Mouse (Mus musculus) layer of hippocampus, adult 2 months (tissue): ENCODE results near the gene Tec. TPM values are rescaled to one million over a fixed set of nuclear protein-coding genes. Genes with fewer than 3 reads are reported as not detected.

Source experiments
- DNase-seq, 2 experiments: peaks; one replicate each; pipeline ENCODE4 v3.0.0; 2022; ENCODE audit warnings: low spot score in 2 of 2
- H3K27ac ChIP-seq: fragments of 200-600 bp; 2 replicates; pipeline ENCODE4 v1.8.1; 2022
- H3K4me3 ChIP-seq: fragments of 200-600 bp; 2 replicates; pipeline ENCODE4 v1.8.1; 2022; ENCODE audit warnings: mild to moderate bottlenecking
- CTCF ChIP-seq: fragments of 200-600 bp; conservative IDR thresholded peaks from 2 replicates; pipeline ENCODE4 v1.8.1; 2022; ENCODE audit warnings: antibody characterized with exemption, mild to moderate bottlenecking, moderate library complexity
- total RNA-seq, 2 experiments: library from RNA; stranded (reverse); gene quantifications; 2 replicates each; pipeline ENCODE4 v1.2.3; 2021

Gene Tec
- total RNA-seq, 2 experiments from 2014 or later: 1.1 to 1.8 TPM

DNA sequence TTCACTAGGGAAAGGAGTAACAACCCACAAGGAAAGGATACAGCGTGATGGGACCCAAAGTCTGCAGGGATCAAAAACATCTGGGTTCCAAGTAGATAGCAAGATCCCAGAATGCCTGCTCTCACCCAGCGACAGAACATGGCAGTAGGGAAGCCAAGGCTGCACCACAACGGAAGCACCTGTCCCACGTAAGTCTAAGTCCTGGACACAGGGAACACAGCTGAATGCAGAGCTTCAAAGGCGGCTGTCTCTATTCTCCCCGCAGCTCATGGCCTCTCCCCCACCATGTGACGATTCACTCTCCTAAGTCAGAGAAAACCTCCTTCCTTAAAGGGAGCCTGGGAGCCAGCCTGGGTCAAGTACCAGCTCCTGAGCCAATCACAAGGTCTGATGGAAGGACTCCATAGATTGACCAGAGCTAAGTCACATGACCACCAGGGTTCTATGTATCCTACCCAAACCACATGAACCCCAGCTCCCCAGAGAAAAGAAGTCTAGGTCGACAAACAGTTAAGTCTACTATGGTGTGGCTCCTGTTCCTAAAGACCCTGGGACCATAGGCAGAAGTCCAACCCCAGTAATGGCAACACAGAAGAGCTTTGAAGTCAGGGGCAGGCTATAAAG, 11.9 kb downstream of the Tec start:
- DNase-seq: no peak
- no peak overlapping the region for H3K27ac ChIP-seq
- H3K4me3 ChIP-seq: no peak overlapping the region
- no peak for TF ChIP-seq CTCF

DNA sequence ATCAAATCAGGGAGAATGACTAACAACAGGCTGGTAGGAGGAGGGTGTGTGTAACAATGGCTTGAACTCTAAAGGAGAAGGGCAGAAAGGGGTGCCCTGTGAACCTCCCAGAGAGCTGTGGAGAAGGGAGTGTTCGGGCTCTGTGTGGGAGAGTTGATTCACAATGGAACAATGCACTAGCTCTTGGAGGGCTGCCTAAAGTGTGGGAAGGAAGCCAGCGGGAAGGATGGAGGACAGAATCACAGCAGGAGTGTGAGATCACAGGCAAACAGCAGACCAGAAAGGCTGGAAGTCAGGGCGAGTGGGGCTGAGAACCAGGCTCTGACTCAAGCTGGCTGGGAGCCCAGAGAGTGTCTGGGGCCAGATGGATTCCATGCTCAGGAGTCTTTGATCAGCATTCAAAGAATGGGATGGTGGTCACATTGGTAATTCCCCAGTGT, 12.6 kb downstream of the Tec start:
- no peak for TF ChIP-seq CTCF
- DNase-seq: peak; percentile 87
- no peak overlapping the region for H3K27ac ChIP-seq
- H3K4me3 ChIP-seq: no peak overlapping the region

DNA sequence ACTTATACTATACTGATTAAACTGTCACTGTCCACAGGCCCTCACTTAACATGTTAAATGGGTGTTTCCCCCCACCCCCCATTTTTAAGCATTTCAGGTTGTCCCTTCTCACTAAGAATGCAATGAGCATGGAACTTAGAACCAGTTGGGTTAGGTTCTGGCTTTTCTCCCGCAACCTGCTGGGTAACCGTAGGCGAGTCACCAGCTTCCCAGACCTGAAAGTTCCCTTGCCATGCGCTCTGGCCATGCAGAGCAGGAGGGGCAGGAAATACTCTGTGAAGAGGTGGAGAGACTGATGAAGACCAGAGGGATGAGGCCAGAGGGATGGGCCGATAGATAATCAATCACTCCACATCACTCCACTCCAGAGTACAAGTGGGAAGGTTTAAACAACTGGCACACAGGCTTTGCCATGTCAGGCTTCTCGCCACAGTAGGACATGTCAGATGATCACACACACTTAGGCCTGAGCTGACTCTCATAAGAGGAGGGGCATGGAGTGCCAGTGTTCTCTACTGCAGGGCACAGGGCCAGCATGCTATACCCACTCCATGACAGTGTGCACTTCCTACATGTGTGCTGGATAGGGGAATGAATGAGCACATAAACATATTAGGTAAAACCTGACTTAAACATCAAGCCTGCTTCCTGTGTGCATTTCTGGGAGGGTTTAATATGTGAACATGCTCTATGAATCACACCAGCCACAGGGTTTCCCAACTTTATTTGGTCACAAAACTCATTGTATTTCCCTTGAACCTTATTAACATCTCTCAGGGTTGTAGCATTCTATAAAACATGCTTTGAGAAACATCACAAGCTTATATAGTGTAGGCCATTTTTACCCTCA, 13.9 kb downstream of the Tec start:
- DNase-seq: no peak
- Histone ChIP-seq H3K27ac (no peak overlapping the region), H3K4me3 (no peak overlapping the region)
- TF ChIP-seq CTCF: no peak

DNA sequence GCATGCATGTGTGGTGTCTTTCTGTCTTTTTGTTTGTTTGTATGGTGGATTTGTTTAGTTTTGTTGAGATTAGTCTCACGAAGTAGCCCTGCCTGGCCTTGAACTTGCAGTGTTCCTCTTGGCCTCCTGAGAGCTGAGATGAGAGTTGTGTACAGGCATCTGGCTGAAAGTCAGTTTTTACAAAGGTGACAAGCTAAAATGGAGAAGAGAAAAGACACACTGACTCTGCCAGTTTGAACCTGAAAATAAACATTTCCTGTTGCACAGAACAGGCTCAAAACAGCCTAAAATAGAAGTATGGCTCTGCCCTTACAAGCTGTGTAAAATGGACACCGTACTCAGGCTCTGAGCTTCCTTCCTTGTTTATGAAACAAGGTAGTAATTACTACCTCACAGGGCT, 14.9 kb downstream of the Tec start:
- H3K27ac ChIP-seq: no peak overlapping the region
- DNase-seq: no peak
- no peak overlapping the region for H3K4me3 ChIP-seq
- no peak for TF ChIP-seq CTCF

DNA sequence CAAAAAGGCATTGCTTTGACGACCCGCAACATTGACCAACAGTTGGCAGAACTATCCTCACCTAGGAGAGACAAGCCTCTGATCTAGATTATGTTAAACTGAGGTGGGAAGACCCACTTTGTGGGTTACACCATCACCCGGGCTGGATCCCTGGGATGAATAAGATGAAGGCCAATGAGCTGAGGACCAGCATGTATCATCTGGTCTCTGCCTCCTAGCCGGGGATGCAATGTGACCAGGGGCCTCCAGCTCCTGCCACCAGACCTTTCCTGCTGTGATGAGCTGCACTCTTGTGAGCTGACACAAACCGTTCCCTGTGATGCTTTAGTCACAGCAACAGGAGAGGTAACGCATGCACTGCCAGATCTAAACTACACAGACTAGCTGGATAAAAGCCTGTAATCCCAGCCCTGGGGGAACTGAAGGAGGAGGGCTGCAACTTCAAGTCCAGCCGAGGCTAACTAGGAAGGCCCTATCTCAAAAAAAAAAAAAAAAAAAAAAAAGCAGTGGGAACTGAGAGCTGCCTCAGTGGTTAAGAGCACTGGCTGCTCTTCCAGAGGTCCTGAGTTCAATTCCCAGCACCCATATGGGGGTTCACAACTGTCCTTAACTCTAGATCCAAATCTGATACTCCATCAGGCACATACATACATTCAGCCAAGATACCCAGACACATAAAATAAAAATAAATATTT, 15.8 kb downstream of the Tec start:
- TF ChIP-seq CTCF: no peak
- DNase-seq: no peak
- no peak overlapping the region for H3K4me3 ChIP-seq
- H3K27ac ChIP-seq: no peak overlapping the region

DNA sequence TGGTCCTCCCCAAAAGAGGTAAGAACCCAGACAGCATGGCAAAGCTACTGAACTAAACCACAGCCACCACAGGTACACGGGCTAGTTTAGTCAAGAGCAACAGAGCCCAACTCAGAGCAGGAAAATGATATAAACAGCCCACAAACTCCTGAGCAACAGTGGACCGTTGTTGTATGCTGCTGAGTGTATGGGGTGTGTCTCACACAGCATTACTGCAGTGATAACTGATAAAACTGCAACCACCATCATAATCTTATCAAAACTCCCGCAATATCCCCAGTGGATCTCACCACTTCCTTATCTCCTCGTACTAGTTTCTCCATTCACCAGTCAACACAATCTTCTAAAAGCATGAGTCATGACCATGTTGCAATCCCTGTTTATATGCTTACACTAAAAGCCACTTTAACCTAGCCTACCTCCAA, 16.6 kb downstream of the Tec start:
- H3K4me3 ChIP-seq: no peak overlapping the region
- TF ChIP-seq CTCF: no peak
- no peak overlapping the region for H3K27ac ChIP-seq
- DNase-seq: no peak

DNA sequence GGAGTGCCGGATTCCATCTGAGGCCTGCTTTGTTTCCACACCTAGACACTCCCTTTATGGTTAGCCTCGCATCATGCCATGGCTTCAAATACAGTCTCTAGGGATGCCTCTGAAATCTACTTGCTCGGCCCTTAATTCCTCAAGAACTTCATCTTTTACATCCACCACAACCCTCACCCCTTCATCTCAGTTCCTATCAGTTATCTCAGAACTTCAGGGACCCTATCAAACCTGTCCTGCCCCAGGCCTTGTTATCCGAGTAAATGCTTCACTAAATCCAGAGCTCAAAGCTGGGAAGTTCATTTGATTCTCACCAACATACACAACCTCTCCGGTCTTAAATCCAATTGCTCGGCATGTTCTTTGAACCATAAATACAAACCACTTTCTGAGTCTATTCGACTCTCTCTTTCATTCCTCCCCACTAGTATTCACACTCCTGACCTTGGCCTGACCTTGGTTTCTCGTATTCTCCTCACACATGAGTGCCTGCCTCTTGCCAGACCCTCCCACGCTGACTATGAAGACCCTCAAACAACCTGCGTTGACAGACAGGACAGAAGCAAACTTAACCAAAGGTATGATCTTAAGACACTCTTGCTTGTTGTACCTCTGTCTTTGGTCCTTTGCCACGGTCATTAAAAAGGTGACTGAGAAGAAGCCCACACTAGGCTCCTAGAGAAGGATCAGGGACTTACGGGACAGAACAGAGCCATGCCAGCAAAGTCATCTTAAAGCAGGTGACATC, 17.2 kb downstream of the Tec start:
- DNase-seq: no peak
- H3K4me3 ChIP-seq: no peak overlapping the region
- H3K27ac ChIP-seq: no peak overlapping the region
- TF ChIP-seq CTCF: no peak

DNA sequence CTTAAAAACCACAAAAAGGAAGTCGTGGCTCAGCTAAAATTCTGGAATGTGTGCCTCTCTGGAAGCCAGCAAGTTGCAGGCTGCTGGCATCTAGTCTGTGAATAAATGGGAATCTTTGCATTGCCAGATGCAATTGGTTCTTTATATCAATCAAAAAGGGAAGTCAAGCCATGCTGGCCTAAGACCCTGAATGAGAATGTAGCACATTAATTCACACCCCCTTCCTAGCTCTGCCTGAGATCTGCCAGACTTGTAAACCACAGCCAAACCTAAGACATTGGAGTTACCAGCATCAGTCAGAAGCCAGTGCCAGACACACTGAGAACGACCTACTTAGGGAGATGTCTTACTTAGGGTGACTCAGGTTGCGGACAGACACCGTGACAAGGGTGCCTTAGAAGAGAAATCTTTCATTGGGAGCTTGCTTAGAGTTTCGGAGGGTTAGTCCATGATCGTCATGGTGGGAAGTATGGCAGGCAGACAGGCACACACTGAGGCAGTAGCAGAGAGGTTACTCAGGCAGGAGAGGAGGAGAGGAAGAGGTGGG, 19.3 kb downstream of the Tec start:
- TF ChIP-seq CTCF: no peak
- Histone ChIP-seq H3K27ac (no peak overlapping the region), H3K4me3 (no peak overlapping the region)
- no peak for DNase-seq

DNA sequence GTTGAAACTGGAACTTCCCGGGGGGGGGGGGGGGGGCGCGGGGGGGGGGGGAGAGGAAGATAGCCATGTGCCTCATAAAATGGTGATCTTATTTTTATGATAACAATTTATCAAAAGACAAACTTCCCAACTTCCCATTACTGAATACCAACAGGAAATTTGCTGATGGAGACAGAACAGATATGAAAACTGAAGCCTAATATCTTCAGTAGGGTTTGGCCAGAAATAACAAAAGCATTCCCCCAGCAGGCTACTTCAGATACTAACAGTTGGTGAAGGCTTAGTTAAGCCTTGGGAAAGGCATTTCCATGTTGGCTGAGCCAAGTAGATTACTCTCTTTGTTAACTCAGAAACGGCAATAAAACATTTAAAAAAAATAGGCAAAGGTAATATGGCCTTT, 21.6 kb downstream of the Tec start:
- no peak for DNase-seq
- no peak for TF ChIP-seq CTCF
- Histone ChIP-seq H3K27ac (no peak overlapping the region), H3K4me3 (no peak overlapping the region)

DNA sequence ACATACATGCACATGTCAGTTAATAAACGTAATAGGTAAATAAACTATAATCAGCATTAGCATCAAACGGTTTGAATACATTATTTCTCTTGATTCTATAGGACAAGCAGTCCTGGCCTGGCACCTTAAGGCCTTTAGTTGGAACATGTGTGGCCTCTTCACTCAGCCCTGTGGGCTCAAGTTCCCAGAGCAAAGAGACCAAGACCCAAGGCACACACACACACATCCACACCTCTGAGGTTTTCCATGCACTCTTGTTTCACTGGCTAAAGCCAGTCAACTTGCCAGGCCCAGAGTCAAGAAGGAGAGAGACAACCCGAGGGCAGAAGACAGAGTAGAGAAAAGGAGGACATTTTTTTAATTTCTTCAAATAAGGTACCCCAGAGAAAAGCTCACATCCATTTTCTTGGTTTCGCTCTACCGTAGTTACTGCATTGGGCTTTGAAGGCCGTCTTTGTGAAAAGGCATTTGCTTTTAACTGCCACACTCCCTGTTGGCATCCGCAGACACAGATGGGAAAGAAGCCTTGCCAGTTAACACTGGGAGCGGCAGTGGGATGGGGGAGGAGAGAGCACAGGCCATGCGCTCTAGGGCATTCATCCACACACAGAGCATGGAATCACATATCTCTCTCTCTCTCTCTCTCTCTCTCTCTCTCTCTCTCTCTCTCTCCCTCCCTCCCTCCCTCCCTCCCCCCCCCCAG, 22.2 kb downstream of the Tec start:
- peak; percentile 42 to 60 for DNase-seq
- Histone ChIP-seq H3K4me3 (no peak overlapping the region), H3K27ac (peak overlapping the region; percentile 43; the same call in 1 of the 2 replicates)
- TF ChIP-seq CTCF: no peak

DNA sequence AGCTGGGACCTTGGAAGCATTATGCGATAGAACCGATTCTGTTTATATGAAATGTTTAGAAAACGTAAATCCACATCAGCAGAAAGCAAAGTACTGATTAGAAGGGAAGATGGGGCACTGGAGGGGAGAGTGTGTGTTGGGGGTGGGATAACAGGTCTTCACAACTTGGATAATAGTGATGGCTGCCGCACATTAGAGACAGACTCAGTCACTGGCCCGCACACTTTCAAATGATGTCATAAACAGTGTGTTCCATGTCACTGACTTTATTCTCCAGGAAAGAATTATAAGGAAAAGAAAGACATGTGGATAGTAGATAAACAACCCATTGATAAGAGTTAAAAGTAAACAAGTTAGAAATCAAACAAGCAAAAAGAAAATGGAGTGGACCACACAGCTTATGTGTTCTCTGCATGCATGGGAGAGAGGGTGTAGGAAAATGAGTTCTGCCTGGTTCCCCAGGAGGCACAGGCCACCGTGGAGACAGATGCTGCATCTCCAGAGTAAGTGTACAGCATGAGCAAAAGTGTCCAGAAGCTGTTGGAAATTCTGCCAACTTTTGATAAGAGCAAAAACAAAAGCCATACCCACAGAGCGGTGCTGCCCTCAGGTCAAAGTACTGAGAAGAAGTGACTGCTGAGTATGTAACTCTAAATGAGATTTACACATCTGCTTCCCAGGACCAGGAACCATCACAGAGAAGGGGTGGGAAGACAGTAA, 23.3 kb downstream of the Tec start:
- Histone ChIP-seq H3K27ac (no peak overlapping the region), H3K4me3 (no peak overlapping the region)
- TF ChIP-seq CTCF: no peak
- DNase-seq: no peak
